ENCODE assay signal across 24 mouse cellular contexts in genomic region chr1:182049813-182050212, GRCm38 (mm10).
"Had no signal": no experiment of that assay in that cellular context is flagged by ENCODE, and none has a peak within 500 bp of the region (broad histone marks: within the 10 kb centered on the region; RNA-seq: fewer than 3 reads in every experiment).

No protein-coding gene starts in this region.

- H3K9ac ChIP-seq: heart, embryonic 13.5 days; heart, embryonic 15.5 days; hindbrain, embryonic 13.5 days; hindbrain, embryonic 15.5 days; limb, embryonic 12.5 days; liver, embryonic 13.5 days; liver, embryonic 15.5 days had no signal

- DNase-seq: gastrocnemius, postnatal 14 days; gastrocnemius, postnatal 36 days; heart, adult 11 months; heart, adult 2 months; heart, postnatal 14 days; heart, postnatal 36 days; kidney, adult 11 months; kidney, adult 8-10 months; kidney, postnatal 10 days; kidney, postnatal 36 days; liver; liver, embryonic 13.5 days had no signal

- H3K4me2 ChIP-seq: heart, embryonic 11.5 days; heart, embryonic 13.5 days; heart, embryonic 15.5 days; hindbrain, embryonic 13.5 days; hindbrain, embryonic 15.5 days; limb, embryonic 12.5 days; liver, embryonic 11.5 days; liver, embryonic 13.5 days; liver, embryonic 15.5 days had no signal

- H3K4me3 ChIP-seq: heart, adult 2 months; heart, embryonic 13.5 days; heart, embryonic 15.5 days; hindbrain, embryonic 13.5 days; hindbrain, embryonic 15.5 days; left cerebral cortex, adult 2 months; limb, embryonic 10.5 days; limb, embryonic 12.5 days; liver, embryonic 13.5 days; liver, embryonic 15.5 days had no signal

- H3K27ac ChIP-seq: heart, adult 2 months; heart, embryonic 13.5 days; heart, embryonic 15.5 days; hindbrain, embryonic 13.5 days; hindbrain, embryonic 15.5 days; hindbrain, postnatal 0 days; left cerebral cortex, adult 2 months; limb, embryonic 10.5 days; limb, embryonic 12.5 days; liver, embryonic 13.5 days; liver, embryonic 15.5 days had no signal

- H3K9me3 ChIP-seq: heart, embryonic 13.5 days; heart, embryonic 15.5 days; hindbrain, embryonic 13.5 days; hindbrain, embryonic 15.5 days; limb, embryonic 10.5 days; limb, embryonic 12.5 days; liver, embryonic 13.5 days; liver, embryonic 15.5 days had no signal

- H3K4me1 ChIP-seq: liver, embryonic 13.5 days; liver, embryonic 15.5 days had no signal

- ATAC-seq: hindbrain, postnatal 0 days; intestine, embryonic 16.5 days had no signal

- H3K27me3 ChIP-seq: heart, embryonic 13.5 days; heart, embryonic 15.5 days; hindbrain, embryonic 13.5 days; hindbrain, embryonic 15.5 days; limb, embryonic 12.5 days; liver, embryonic 13.5 days; liver, embryonic 15.5 days had no signal

- H3K36me3 ChIP-seq: heart, embryonic 13.5 days; heart, embryonic 15.5 days; hindbrain, embryonic 13.5 days; hindbrain, embryonic 15.5 days; limb, embryonic 10.5 days; limb, embryonic 12.5 days; liver, embryonic 13.5 days; liver, embryonic 15.5 days had no signal
